Mouse (Mus musculus) midbrain, embryonic 11.5 days (tissue): Measurements from ENCODE around the gene Agtpbp1. TPM values are rescaled to one million over a fixed set of nuclear protein-coding genes. Genes with fewer than 3 reads are reported as not detected.

Source experiments
- ATAC-seq: fragments of 200-750 bp; cut with Nextera tagmentation; 2 replicates; pipeline ENCODE4 v1.8.0; 2017; ENCODE audit warnings: moderate TSS enrichment, moderate library complexity; ENCODE audit not compliant: low FRiP score
- DNase-seq: peaks from one replicate; pipeline ENCODE4 v3.0.0; 2015; ENCODE audit warnings: low spot score; ENCODE audit errors: missing footprints
- H3K27ac ChIP-seq: fragments of 300-500 bp; sonication (generic); 2 replicates; pipeline ENCODE4 v1.5.1; 2014; ENCODE audit warnings: low read depth, low read length
- H3K27me3 ChIP-seq: fragments of 300-500 bp; sonication (generic); 2 replicates; pipeline ENCODE4 v1.6.1; 2014; ENCODE audit warnings: mild to moderate bottlenecking, low read length, moderate library complexity, mixed read lengths; ENCODE audit not compliant: control insufficient read depth, insufficient read depth
- H3K36me3 ChIP-seq: fragments of 300-500 bp; sonication (generic); 2 replicates; pipeline ENCODE4 v1.6.1; 2014; ENCODE audit warnings: mild to moderate bottlenecking, low read length, moderate library complexity, mixed read lengths; ENCODE audit not compliant: control insufficient read depth, insufficient read depth
- H3K4me1 ChIP-seq: fragments of 300-500 bp; sonication (generic); 2 replicates; pipeline ENCODE4 v1.6.1; 2014; ENCODE audit warnings: low read length; ENCODE audit not compliant: control insufficient read depth, insufficient read depth
- H3K4me2 ChIP-seq: fragments of 300-500 bp; sonication (generic); 2 replicates; pipeline ENCODE4 v1.6.1; 2014; ENCODE audit warnings: mild to moderate bottlenecking, moderate library complexity
- H3K4me3 ChIP-seq: fragments of 300-500 bp; sonication (generic); 2 replicates; pipeline ENCODE4 v1.5.1; 2014; ENCODE audit warnings: low read depth, low read length
- H3K9ac ChIP-seq: fragments of 300-500 bp; sonication (generic); 2 replicates; pipeline ENCODE4 v1.6.1; 2014; ENCODE audit warnings: low read length
- H3K9me3 ChIP-seq: fragments of 300-500 bp; sonication (generic); 2 replicates; pipeline ENCODE4 v1.6.1; 2016; ENCODE audit warnings: low read length; ENCODE audit not compliant: control insufficient read depth
- WGBS: fragments of 180-500 bp; shearing (Covaris S2); extraction: QIAGEN DNeasy Blood & Tissue Kit; methylation state at CpG from one replicate; pipeline ENCODE4 v1.1.7; 2014; 5-methylcytosine and 5-hydroxymethylcytosine counted together
- polyA plus RNA-seq: library from polyadenylated mRNA; unstranded; fragments of >200 nt; fragmentation: Nextera tagmentation; extraction: Ambion mirVana; gene quantifications from 2 replicates; pipeline ENCODE4 v1.2.1, GENCODE M21; 2014

The Agtpbp1 gene
- polyA plus RNA-seq, 1 experiment from 2014 or later = 22.9 TPM

GRCm38 (mm10) chr13:59429369-59429768 lies 155.7 kb downstream of the Agtpbp1 start:
- no peak overlapping the region for H3K4me2 ChIP-seq
- no peaks in the 10 kb centered on the region for H3K27me3 ChIP-seq
- no peak overlapping the region for H3K27ac ChIP-seq
- ATAC-seq = no peak
- no peak overlapping the region for H3K4me3 ChIP-seq
- H3K9me3 ChIP-seq = no peaks in the 10 kb centered on the region
- no peak overlapping the region for H3K9ac ChIP-seq
- H3K36me3 ChIP-seq = no peaks in the 10 kb centered on the region
- H3K4me1 ChIP-seq = no peaks in the 10 kb centered on the region
- 94% methylated on average over 6 of the region's 6 CpGs for WGBS
- DNase-seq = peak; percentile 14

GRCm38 (mm10) chr13:59423871-59424270 lies 161.2 kb downstream of the Agtpbp1 start:
- Histone ChIP-seq H3K9me3 (no peaks in the 10 kb centered on the region), H3K27me3 (no peaks in the 10 kb centered on the region), H3K4me1 (no peaks in the 10 kb centered on the region), H3K4me2 (no peak overlapping the region), H3K36me3 (no peaks in the 10 kb centered on the region), H3K9ac (no peak overlapping the region), H3K27ac (no peak overlapping the region), H3K4me3 (no peak overlapping the region)
- ATAC-seq (no peak), DNase-seq (no peak)
- 71% methylated on average over 5 of the region's 5 CpGs for WGBS

GRCm38 (mm10) chr13:59416530-59417230 lies 168.3 kb downstream of the Agtpbp1 start:
- Histone ChIP-seq H3K9me3 (no peaks in the 10 kb centered on the region), H3K36me3 (no peaks in the 10 kb centered on the region), H3K27me3 (no peaks in the 10 kb centered on the region), H3K27ac (no peak overlapping the region), H3K9ac (no peak overlapping the region), H3K4me1 (no peaks in the 10 kb centered on the region), H3K4me2 (no peak overlapping the region), H3K4me3 (no peak overlapping the region)
- WGBS = 88% methylated on average over 15 of the region's 15 CpGs
- peak; percentile 62 for DNase-seq
- ATAC-seq = no peak

DNA sequence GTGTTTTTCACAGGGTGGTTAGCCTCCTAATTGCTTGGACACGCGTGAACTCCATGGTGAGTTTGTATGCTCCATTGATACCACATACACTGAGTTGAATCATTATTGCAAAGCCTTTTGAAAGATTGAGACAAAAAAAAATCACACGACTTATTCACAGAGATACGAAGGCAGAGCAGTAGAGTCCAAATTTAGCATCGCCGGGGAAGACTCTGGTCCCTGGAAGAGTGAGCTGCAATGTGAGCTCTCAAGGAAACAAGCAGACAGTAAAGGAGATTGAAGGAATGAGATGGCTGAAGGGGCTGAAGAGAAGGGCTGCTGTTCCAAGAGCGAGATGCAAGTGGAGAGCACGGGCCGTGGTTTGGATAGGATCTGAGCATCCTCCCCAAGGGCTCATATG lies 171.1 kb downstream of the Agtpbp1 start:
- 96% methylated on average over 9 of the region's 9 CpGs for WGBS

DNA sequence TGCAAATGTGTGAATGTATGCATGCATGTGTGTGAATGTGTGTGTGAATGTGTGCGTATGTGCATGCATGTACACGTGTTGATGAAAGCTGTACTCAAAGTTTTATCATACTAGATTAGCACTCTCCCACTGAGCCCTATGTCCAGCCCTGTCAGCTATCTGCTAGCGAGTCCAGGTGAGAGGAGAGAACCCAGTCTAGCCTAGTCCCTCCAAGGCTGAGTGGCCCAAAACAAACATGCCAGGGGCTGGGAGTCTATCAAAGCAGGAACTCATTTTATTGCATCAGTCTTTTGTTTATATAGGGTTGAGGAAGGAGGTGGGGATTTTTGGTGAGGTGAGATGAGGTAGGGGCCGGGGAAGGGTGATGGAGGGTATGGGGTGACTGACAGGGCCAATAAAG lies 172.4 kb downstream of the Agtpbp1 start:
- Histone ChIP-seq H3K4me1 (no peaks in the 10 kb centered on the region), H3K4me2 (no peak overlapping the region), H3K4me3 (no peak overlapping the region), H3K27ac (no peak overlapping the region), H3K9me3 (no peaks in the 10 kb centered on the region), H3K9ac (no peak overlapping the region), H3K27me3 (no peaks in the 10 kb centered on the region), H3K36me3 (no peaks in the 10 kb centered on the region)
- DNase-seq (no peak), ATAC-seq (no peak)
- WGBS = 91% methylated on average over 4 of the region's 4 CpGs

More for the DNA sequence above, 171.1 kb downstream of the Agtpbp1 start:
- H3K27ac ChIP-seq = no peak overlapping the region
- no peak overlapping the region for H3K4me2 ChIP-seq
- DNase-seq = no peak
- H3K4me1 ChIP-seq = no peaks in the 10 kb centered on the region
- H3K9me3 ChIP-seq = no peaks in the 10 kb centered on the region
- H3K4me3 ChIP-seq = no peak overlapping the region
- no peak overlapping the region for H3K9ac ChIP-seq
- no peaks in the 10 kb centered on the region for H3K27me3 ChIP-seq
- no peak for ATAC-seq
- H3K36me3 ChIP-seq = no peaks in the 10 kb centered on the region

DNA sequence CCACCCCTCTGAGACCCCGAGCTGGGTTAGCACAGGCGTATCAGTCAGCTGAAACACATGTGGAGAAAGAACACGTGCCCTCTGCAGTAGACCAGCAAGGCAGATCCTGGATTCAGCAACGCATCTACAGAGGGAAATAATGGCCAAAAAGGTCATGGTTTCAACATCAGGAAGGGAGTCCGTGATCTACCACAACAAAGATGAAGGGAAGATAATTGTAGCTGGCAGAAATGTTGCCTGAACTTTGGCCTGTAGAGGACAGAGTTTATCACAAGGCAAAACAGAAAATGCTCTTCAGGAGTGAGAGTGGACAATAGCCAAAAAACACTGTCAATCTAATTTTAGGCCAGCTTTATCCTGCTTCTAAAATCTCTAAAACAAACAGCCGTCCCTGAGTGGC lies 177.8 kb downstream of the Agtpbp1 start:
- 87% methylated on average over 6 of the region's 6 CpGs for WGBS

GRCm38 (mm10) chr13:59402026-59402775 lies 182.8 kb downstream of the Agtpbp1 start:
- DNase-seq (peak; percentile 84), ATAC-seq (peak; percentile 35; the same call in 1 of the 2 replicates)

More for the DNA sequence above, 177.8 kb downstream of the Agtpbp1 start:
- Histone ChIP-seq H3K9ac (no peak overlapping the region), H3K27me3 (no peaks in the 10 kb centered on the region), H3K4me3 (no peak overlapping the region), H3K27ac (no peak overlapping the region), H3K36me3 (no peaks in the 10 kb centered on the region), H3K4me2 (no peak overlapping the region), H3K4me1 (peaks cover 6% of the 10 kb centered on the region), H3K9me3 (no peaks in the 10 kb centered on the region)
- no peak for DNase-seq
- no peak for ATAC-seq

DNA sequence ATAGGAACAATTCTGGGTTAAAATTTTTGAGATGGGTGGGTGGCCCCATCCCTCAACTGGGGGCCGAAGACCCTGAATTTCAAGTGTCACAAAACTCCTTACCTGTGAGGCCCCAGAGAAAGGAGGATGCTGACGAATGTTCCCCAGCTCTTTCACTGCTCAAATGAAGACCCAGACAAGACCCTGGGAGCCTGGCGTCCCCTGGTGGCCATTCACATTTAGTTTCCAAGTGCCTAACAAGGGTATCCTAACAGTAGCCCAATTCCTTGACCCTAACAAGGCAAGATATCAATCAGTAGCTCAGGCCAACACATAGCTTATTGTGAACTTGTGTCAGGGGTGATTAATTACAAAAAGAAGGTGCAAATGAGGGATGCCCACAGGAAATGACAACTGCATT lies 187.5 kb downstream of the Agtpbp1 start:
- H3K27me3 ChIP-seq = no peaks in the 10 kb centered on the region
- no peak overlapping the region for H3K9ac ChIP-seq
- DNase-seq = peak; percentile 91
- peaks cover 3% of the 10 kb centered on the region for H3K4me1 ChIP-seq
- no peak overlapping the region for H3K27ac ChIP-seq
- no peak for ATAC-seq
- no peak overlapping the region for H3K4me2 ChIP-seq
- no peak overlapping the region for H3K4me3 ChIP-seq
- no peaks in the 10 kb centered on the region for H3K9me3 ChIP-seq
- H3K36me3 ChIP-seq = no peaks in the 10 kb centered on the region
- WGBS = 37% methylated on average over 3 of the region's 3 CpGs

More at GRCm38 (mm10) chr13:59402026-59402775, 182.8 kb downstream of the Agtpbp1 start:
- Histone ChIP-seq H3K9me3 (no peaks in the 10 kb centered on the region), H3K4me1 (peaks cover 6% of the 10 kb centered on the region), H3K9ac (no peak overlapping the region), H3K36me3 (no peaks in the 10 kb centered on the region), H3K4me3 (no peak overlapping the region), H3K27me3 (no peaks in the 10 kb centered on the region), H3K27ac (no peak overlapping the region; the same call in 1 of the 2 replicates), H3K4me2 (no peak overlapping the region)
- WGBS = 69% methylated on average over 14 of the region's 14 CpGs
